Mouse (Mus musculus) lung, embryonic 14.5 days (tissue): Measurements from ENCODE around the gene Gm3543. TPM values are rescaled to one million over a fixed set of nuclear protein-coding genes. Genes with fewer than 3 reads are reported as not detected.
"Not testable (repeated sequence)": the region's sequence is repeated elsewhere in the genome, so short reads cannot be mapped to it uniquely, and the experiment has no call there.

Experiments
- ATAC-seq: fragments of 200-750 bp; cut with Nextera tagmentation; 2 replicates; pipeline ENCODE4 v1.8.0; 2017; ENCODE audit warnings: mild to moderate bottlenecking, moderate TSS enrichment, moderate library complexity; ENCODE audit not compliant: insufficient read depth
- DNase-seq: peaks from one replicate; pipeline ENCODE4 v3.0.0-alpha.2; 2015
- H3K27ac ChIP-seq: fragments of 300-500 bp; sonication (generic); 2 replicates; pipeline ENCODE4 v1.5.1; 2014; ENCODE audit warnings: low read depth, mild to moderate bottlenecking, moderate library complexity
- H3K27me3 ChIP-seq: fragments of 300-500 bp; sonication (generic); 2 replicates; pipeline ENCODE4 v1.6.1; 2014; ENCODE audit warnings: low read length, control low read depth; ENCODE audit not compliant: insufficient read depth
- H3K36me3 ChIP-seq: fragments of 300-500 bp; sonication (generic); 2 replicates; pipeline ENCODE4 v1.6.1; 2014; ENCODE audit warnings: control low read depth; ENCODE audit not compliant: insufficient read depth
- H3K4me1 ChIP-seq: fragments of 300-500 bp; sonication (generic); 2 replicates; pipeline ENCODE4 v1.6.1; 2014; ENCODE audit warnings: antibody characterized with exemption, control low read depth; ENCODE audit not compliant: insufficient read depth
- H3K4me2 ChIP-seq: fragments of 300-500 bp; sonication (generic); 2 replicates; pipeline ENCODE4 v1.6.1; 2014; ENCODE audit warnings: mild to moderate bottlenecking
- H3K4me3 ChIP-seq: fragments of 300-500 bp; sonication (generic); 2 replicates; pipeline ENCODE4 v1.5.1; 2014; ENCODE audit warnings: low read depth, low read length
- H3K9ac ChIP-seq: fragments of 300-500 bp; sonication (generic); 2 replicates; pipeline ENCODE4 v1.6.1; 2014
- H3K9me3 ChIP-seq: fragments of 300-500 bp; sonication (generic); 2 replicates; pipeline ENCODE4 v1.6.1; 2016; ENCODE audit warnings: low read depth, low read length, control low read depth
- WGBS: fragments of 180-500 bp; shearing (Covaris S2); extraction: QIAGEN DNeasy Blood & Tissue Kit; methylation state at CpG from one replicate; pipeline ENCODE4 v1.1.7; 2014; 5-methylcytosine and 5-hydroxymethylcytosine counted together
- polyA plus RNA-seq: library from polyadenylated mRNA; unstranded; fragments of >200 nt; fragmentation: Nextera tagmentation; extraction: Ambion mirVana; gene quantifications from 2 replicates; pipeline ENCODE4 v1.2.1, GENCODE M21; 2014

Gene Gm3543
- polyA plus RNA-seq = not detected in 2 replicates

- not testable (repeated sequence) for H3K27me3 ChIP-seq, H3K36me3 ChIP-seq, ATAC-seq, H3K27ac ChIP-seq, H3K4me3 ChIP-seq, H3K9me3 ChIP-seq, H3K4me1 ChIP-seq, H3K4me2 ChIP-seq, DNase-seq, H3K9ac ChIP-seq
- WGBS = no CpG with 5 or more reads among the region's 1 CpGs
Measured at GRCm38 (mm10) chr14:41983225-41983624, at the start of gene Gm3543. TSS of gene Gm3543 (minus strand) at chr14:41983325.

GRCm38 (mm10) chr14:41968596-41968995 is 14.5 kb downstream of the Gm3543 start:
- 59% methylated on average over 3 of the region's 3 CpGs for WGBS
- not testable (repeated sequence) for H3K27me3 ChIP-seq, ATAC-seq, H3K27ac ChIP-seq, H3K4me3 ChIP-seq, H3K9me3 ChIP-seq, H3K9ac ChIP-seq, DNase-seq, H3K4me1 ChIP-seq, H3K4me2 ChIP-seq, H3K36me3 ChIP-seq

GRCm38 (mm10) chr14:41967827-41968226 is 15.3 kb downstream of the Gm3543 start, which contains the start of gene Gm6401:
TSS of gene Gm6401 (minus strand) at chr14:41967927.
- not testable (repeated sequence) for H3K4me3 ChIP-seq, H3K9ac ChIP-seq, H3K9me3 ChIP-seq, H3K27ac ChIP-seq, H3K27me3 ChIP-seq, DNase-seq, H3K4me2 ChIP-seq, H3K4me1 ChIP-seq, ATAC-seq, H3K36me3 ChIP-seq
- WGBS = 92% methylated on average over 1 of the region's 1 CpGs

GRCm38 (mm10) chr14:41964095-41964494 is 19.0 kb downstream of the Gm3543 start:
- H3K36me3 ChIP-seq, H3K4me3 ChIP-seq, H3K4me1 ChIP-seq, H3K9ac ChIP-seq, ATAC-seq, H3K4me2 ChIP-seq, DNase-seq, H3K27ac ChIP-seq, H3K27me3 ChIP-seq, H3K9me3 ChIP-seq: not testable (repeated sequence)
- 64% methylated on average over 4 of the region's 4 CpGs for WGBS

- not testable (repeated sequence) for H3K9me3 ChIP-seq, ATAC-seq, DNase-seq, H3K27ac ChIP-seq, H3K36me3 ChIP-seq, H3K27me3 ChIP-seq, H3K4me2 ChIP-seq, H3K4me3 ChIP-seq, H3K4me1 ChIP-seq, H3K9ac ChIP-seq
- 68% methylated on average over 1 of the region's 2 CpGs for WGBS
Measured at GRCm38 (mm10) chr14:41943695-41944094, 39.4 kb downstream of the Gm3543 start, which contains the start of gene 1700024B05Rik. TSS of gene 1700024B05Rik (plus strand) at chr14:41943995.

Other genes with a start within 250 kb of the Gm3543 start
- gene Gm7929, start 232.7 kb downstream of the Gm3543 start, polyA plus RNA-seq = not detected in 2 replicates
- not detected in 2 replicates for gene Gm47189, start 210.9 kb downstream of the Gm3543 start, polyA plus RNA-seq
- not detected in 2 replicates for gene Gm7980, start 76.0 kb downstream of the Gm3543 start, polyA plus RNA-seq
- gene 1700049E17Rik1, start 58.4 kb downstream of the Gm3543 start, polyA plus RNA-seq = not detected in 2 replicates
- not detected in 2 replicates for gene 1700024B05Rik, start 39.3 kb downstream of the Gm3543 start, polyA plus RNA-seq
- not detected in 2 replicates for gene Gm6401, start 15.4 kb downstream of the Gm3543 start, polyA plus RNA-seq
- gene Gm7951, start 134.0 kb upstream of the Gm3543 start, polyA plus RNA-seq = not detected in 2 replicates
- not detected in 2 replicates for gene Gm17027, start 179.3 kb upstream of the Gm3543 start, polyA plus RNA-seq
- gene Gm3573, start 207.5 kb upstream of the Gm3543 start, polyA plus RNA-seq = not detected in 2 replicates